Mouse (Mus musculus) midbrain, embryonic 13.5 days (tissue): ENCODE results near the gene Cables2. TPM values are rescaled to one million over a fixed set of nuclear protein-coding genes. Genes with fewer than 3 reads are reported as not detected.

Source experiments
- ATAC-seq: fragments of 200-750 bp; cut with Nextera tagmentation; 2 replicates; pipeline ENCODE4 v1.8.0; 2017; ENCODE audit warnings: mild to moderate bottlenecking, moderate TSS enrichment, moderate library complexity
- H3K27ac ChIP-seq: fragments of 300-500 bp; sonication (generic); 2 replicates; pipeline ENCODE4 v1.5.1; 2015; ENCODE audit warnings: inconsistent platforms, mild to moderate bottlenecking, moderate library complexity
- H3K27me3 ChIP-seq: fragments of 300-500 bp; sonication (generic); 2 replicates; pipeline ENCODE4 v1.6.1; 2015; ENCODE audit warnings: mild to moderate bottlenecking, inconsistent platforms
- H3K36me3 ChIP-seq: fragments of 300-500 bp; sonication (generic); 2 replicates; pipeline ENCODE4 v1.6.1; 2015; ENCODE audit warnings: mild to moderate bottlenecking, inconsistent platforms
- H3K4me1 ChIP-seq: fragments of 300-500 bp; sonication (generic); replicated peaks from 2 replicates; pipeline ENCODE4 v1.6.1; 2015; ENCODE audit warnings: inconsistent platforms
- H3K4me2 ChIP-seq: fragments of 300-500 bp; sonication (generic); replicated peaks from 2 replicates; pipeline ENCODE4 v1.6.1; 2015; ENCODE audit warnings: moderate library complexity, mild to moderate bottlenecking, inconsistent platforms
- H3K4me3 ChIP-seq: fragments of 300-500 bp; sonication (generic); replicated peaks from 2 replicates; pipeline ENCODE4 v1.5.1; 2015; ENCODE audit warnings: mild to moderate bottlenecking, inconsistent platforms
- H3K9ac ChIP-seq: fragments of 300-500 bp; sonication (generic); replicated peaks from 2 replicates; pipeline ENCODE4 v1.6.1; 2015; ENCODE audit warnings: mild to moderate bottlenecking, inconsistent platforms
- H3K9me3 ChIP-seq: fragments of 300-500 bp; sonication (generic); 2 replicates; pipeline ENCODE4 v1.6.1; 2016; ENCODE audit warnings: mild to moderate bottlenecking, inconsistent platforms
- WGBS: fragments of 180-500 bp; shearing (Covaris S2); methylation state at CpG from one replicate; pipeline ENCODE4 v1.1.7; 2015; 5-methylcytosine and 5-hydroxymethylcytosine counted together
- polyA plus RNA-seq: library from polyadenylated mRNA; unstranded; fragments of >200 nt; fragmentation: Nextera tagmentation; extraction: Ambion mirVana; gene quantifications from 2 replicates; pipeline ENCODE4 v1.2.1, GENCODE M21; 2015

The Cables2 gene
- polyA plus RNA-seq, 1 experiment from 2014 or later, result 21.6 TPM

DNA sequence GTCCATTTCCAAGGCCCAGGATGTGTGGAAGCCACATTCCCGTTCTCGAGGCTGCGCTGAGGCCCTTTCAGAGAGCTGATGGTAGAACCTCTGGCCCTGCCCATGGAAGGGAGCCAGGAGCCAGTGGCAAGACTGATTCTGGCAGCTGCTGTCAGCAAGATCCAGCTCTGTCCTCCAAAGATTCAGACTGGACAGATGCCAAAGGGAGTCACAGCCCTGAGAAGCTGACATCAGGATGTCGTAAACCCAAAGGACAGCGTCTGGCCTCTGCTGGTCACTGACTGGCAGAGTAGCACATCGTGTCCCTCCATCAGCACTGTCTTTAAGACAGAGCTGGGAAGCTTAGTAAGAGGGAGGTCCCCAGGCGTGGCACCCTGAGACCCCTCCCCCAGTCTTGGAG lies 44.7 kb downstream of the Cables2 start:
- H3K27me3 ChIP-seq, result peaks cover 40% of the 10 kb centered on the region
- 76% methylated on average over 7 of the region's 7 CpGs for WGBS

DNA sequence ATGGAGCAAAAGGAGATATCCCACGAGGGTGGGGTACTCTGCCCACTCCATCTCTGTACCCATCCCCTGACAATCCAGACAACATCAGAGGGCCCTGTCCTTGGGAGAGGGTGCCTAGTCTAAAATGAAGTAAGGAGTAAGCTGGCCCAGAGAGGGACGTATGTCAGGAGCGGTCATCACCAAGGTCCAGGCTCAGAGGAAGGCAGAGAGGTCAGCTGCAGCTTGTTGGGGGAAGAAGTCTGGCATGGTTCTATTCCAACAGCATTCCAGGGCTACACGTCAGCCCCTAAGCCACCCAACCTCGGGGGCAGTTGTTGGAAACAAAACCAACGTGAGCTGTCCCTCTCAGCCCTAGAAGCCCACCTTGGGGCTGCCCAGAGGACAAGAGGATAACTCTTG lies 45.2 kb downstream of the Cables2 start:
- H3K27me3 ChIP-seq, result peaks cover 45% of the 10 kb centered on the region
- ATAC-seq, result no peak
- no peaks in the 10 kb centered on the region for H3K36me3 ChIP-seq
- WGBS, result 55% methylated on average over 6 of the region's 6 CpGs
- no peak overlapping the region for H3K4me3 ChIP-seq
- peak overlapping the region; percentile 24; the same call in 1 of the 2 replicates for H3K4me2 ChIP-seq
- no peak overlapping the region for H3K9ac ChIP-seq
- no peaks in the 10 kb centered on the region for H3K9me3 ChIP-seq
- H3K27ac ChIP-seq, result no peak overlapping the region
- peaks cover 37% of the 10 kb centered on the region for H3K4me1 ChIP-seq

More for the DNA sequence above, 44.7 kb downstream of the Cables2 start:
- H3K27ac ChIP-seq, result no peak overlapping the region
- no peak overlapping the region for H3K4me3 ChIP-seq
- no peak overlapping the region for H3K9ac ChIP-seq
- ATAC-seq, result no peak
- peaks cover 37% of the 10 kb centered on the region for H3K4me1 ChIP-seq
- no peaks in the 10 kb centered on the region for H3K36me3 ChIP-seq
- H3K4me2 ChIP-seq, result no peak overlapping the region
- H3K9me3 ChIP-seq, result no peaks in the 10 kb centered on the region

DNA sequence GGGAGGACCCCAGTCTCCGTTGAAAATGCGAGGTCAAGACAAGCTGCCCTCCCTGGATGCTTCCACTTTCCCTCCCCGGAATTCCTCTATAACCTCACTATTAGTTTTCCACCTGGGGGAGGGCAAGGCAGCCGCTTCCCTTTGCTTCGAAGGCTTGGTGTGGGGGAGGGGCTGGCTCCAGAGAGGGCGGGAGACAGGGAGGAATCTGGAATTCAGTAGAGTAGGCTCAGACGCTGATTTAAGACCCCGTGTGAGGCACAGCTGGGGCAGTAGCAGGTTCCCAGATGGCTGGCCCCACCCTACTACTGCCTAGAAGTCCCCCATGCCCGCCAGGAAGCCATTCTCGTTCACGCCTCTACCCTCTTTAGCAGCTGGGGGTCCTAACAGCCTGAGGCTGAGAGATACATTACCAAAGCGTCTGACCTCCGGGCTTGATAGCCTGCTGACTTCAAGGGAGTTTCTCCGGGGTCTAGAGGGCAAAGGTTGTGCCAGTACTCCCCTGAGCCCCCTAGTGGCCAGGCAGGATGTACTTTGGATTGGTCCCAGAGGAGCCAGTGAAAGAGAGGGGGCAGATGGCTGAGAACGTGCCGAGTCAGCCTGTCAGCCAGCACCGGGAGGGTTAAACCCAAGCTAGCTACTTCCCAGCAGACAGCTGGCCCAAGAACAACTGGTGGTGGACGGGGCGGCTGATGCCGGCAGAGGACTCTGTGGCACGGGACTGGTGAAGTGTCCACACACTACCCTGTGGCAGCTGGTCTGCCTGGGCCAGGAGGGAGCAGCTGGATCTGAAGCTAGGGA lies 45.8 kb downstream of the Cables2 start:
- H3K4me1 ChIP-seq, result peaks cover 39% of the 10 kb centered on the region
- H3K27me3 ChIP-seq, result peaks cover 50% of the 10 kb centered on the region
- H3K4me2 ChIP-seq, result peak overlapping the region; percentile 24
- H3K27ac ChIP-seq, result no peak overlapping the region
- no peak overlapping the region for H3K9ac ChIP-seq
- H3K4me3 ChIP-seq, result no peak overlapping the region
- no peaks in the 10 kb centered on the region for H3K9me3 ChIP-seq
- WGBS, result 1% methylated on average over 21 of the region's 21 CpGs
- ATAC-seq, result peak; percentile 73
- no peaks in the 10 kb centered on the region for H3K36me3 ChIP-seq

DNA sequence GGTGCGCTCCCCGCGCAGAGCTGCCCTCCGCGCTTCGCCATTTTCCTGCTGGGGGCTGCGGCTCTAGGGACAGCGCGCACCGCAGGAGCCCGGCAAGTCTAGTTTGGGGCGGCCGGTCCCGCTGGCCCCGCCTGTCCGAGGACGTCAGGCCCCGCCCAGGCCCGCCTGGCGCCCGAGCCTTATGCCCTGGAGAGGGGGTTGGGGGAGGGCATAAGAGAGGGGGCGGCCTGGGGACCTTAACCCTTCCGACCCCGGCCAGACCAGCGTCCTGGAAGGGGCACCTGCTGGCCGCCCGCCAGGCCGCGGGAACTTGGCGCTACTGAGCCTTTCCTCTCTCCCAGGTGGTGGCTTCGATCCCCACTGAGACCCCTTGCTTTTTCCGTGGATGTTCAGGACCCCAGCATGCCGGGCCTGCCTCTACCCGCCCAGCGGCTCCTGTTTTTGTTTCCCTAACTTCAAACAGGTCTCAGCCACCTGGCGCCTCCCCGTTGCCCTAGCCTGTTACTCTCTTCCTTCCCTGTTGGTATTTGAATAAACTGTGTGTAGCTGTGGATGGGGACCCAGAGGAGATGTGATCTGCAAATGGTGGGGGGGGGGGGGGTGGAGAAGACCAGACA lies 47.4 kb downstream of the Cables2 start, which contains the start of gene Lama5:
TSS of gene Lama5 (minus strand) at position 98 of the 617 bp plus-strand sequence.
- peak within 1 kb of the TSS; percentile 70 for H3K9ac ChIP-seq
- H3K27ac ChIP-seq, result no peak within 1 kb of the TSS
- under 1% methylated on average over 28 of the region's 37 CpGs for WGBS
- H3K36me3 ChIP-seq, result no peaks in the 10 kb centered on the region
- H3K27me3 ChIP-seq, result peaks cover 50% of the 10 kb centered on the region
- peak within 1 kb of the TSS; percentile 95 for H3K4me2 ChIP-seq
- H3K4me1 ChIP-seq, result peaks cover 46% of the 10 kb centered on the region
- peak; percentile 34 for ATAC-seq
- H3K4me3 ChIP-seq, result peak within 1 kb of the TSS; percentile 59
- H3K9me3 ChIP-seq, result no peaks in the 10 kb centered on the region

DNA sequence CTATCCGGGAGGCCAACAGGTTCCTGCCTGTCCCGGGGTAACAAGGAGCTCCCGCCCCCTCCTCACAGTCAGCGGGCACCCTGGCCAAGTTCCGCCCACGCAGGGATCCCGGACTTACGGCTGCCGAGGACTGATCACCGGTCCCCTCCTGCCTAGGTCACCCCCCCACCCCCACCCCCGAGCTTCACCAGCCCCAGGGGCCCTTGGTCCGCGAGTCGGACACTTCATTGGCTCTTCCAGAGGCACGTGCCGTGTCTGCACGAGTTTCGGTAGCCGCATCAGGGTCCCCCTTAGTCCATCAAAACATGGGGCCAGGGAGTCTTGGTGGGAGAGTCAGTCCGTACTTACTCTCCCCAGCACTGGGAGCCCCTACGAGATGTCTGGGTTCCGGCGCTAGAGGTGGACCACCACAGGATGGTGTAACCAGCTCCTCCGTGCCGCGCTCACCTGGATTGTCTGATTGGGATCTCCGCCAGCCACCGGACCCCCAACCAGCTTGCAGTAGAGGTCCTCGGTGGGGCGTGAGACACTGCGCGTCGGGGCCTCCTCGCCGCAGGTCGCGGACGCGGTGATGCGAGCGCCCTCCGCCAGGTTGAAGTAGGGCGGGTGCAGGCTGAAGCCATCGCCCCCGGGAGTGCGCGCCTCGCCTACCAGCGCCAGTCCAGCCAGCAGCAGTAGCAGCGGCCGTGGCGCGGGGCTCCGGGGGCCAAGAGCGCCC lies 48.1 kb downstream of the Cables2 start:
- H3K27ac ChIP-seq, result no peak overlapping the region
- H3K9me3 ChIP-seq, result no peaks in the 10 kb centered on the region
- peak overlapping the region; percentile 70 for H3K9ac ChIP-seq
- peak overlapping the region; percentile 95 for H3K4me2 ChIP-seq
- peak overlapping the region; percentile 59 for H3K4me3 ChIP-seq
- peaks cover 50% of the 10 kb centered on the region for H3K27me3 ChIP-seq
- under 1% methylated on average over 55 of the region's 55 CpGs for WGBS
- no peaks in the 10 kb centered on the region for H3K36me3 ChIP-seq
- peaks cover 46% of the 10 kb centered on the region for H3K4me1 ChIP-seq
- peak; percentile 22 for ATAC-seq

DNA sequence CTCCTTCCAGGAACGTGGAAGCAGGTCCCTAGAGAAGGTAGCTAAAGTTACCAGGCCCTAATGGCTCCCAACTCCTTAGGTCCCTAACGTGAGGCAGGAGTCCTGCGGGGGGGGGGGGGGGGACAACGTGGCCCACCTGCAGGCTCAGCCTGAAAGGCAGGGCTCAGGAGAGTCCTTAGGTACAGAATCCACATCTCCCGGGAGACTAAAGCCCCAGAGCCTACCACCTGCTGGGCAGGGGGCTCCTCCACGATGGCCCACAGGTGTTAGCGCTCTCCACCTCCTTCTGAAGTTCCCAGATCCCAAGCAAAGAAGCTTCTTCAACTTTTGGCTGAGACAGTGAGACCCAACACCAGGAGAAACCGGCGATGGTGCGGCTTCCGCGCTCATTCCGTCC lies 48.7 kb downstream of the Cables2 start:
- Histone ChIP-seq H3K27ac (no peak overlapping the region), H3K27me3 (peaks cover 50% of the 10 kb centered on the region), H3K36me3 (no peaks in the 10 kb centered on the region), H3K9ac (no peak overlapping the region), H3K9me3 (no peaks in the 10 kb centered on the region), H3K4me3 (peak overlapping the region; percentile 59), H3K4me1 (peaks cover 46% of the 10 kb centered on the region), H3K4me2 (peak overlapping the region; percentile 95)
- ATAC-seq, result no peak
- under 1% methylated on average over 11 of the region's 13 CpGs for WGBS

DNA sequence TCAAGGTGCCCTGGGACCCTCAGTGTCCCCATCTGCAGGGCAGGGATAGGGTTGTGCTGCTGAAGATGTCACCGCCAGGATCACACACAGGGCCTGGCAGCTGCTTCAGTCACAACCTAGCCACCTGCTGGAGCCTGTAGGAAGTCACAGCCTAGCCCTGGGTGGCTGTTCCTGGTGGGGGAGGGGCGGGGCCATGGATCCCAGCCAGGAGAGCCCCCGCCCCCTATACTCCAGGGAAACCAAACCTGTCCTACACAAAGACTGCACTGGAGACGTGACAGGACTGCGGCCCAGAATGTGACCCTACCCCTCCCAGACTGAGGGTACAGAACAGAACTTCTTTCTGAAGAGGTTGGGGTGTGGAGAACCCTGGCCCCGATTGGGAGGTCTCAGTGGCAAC lies 51.0 kb downstream of the Cables2 start:
- H3K9ac ChIP-seq, result 0 out of 2 replicates have a peak overlapping the region, but pooled peaks have one; percentile 28
- H3K4me1 ChIP-seq, result peaks cover 42% of the 10 kb centered on the region
- no peaks in the 10 kb centered on the region for H3K36me3 ChIP-seq
- no peak for ATAC-seq
- no peak overlapping the region for H3K27ac ChIP-seq
- H3K9me3 ChIP-seq, result no peaks in the 10 kb centered on the region
- H3K4me3 ChIP-seq, result no peak overlapping the region
- H3K4me2 ChIP-seq, result no peak overlapping the region
- WGBS, result 21% methylated on average over 6 of the region's 6 CpGs
- H3K27me3 ChIP-seq, result peaks cover 46% of the 10 kb centered on the region

DNA sequence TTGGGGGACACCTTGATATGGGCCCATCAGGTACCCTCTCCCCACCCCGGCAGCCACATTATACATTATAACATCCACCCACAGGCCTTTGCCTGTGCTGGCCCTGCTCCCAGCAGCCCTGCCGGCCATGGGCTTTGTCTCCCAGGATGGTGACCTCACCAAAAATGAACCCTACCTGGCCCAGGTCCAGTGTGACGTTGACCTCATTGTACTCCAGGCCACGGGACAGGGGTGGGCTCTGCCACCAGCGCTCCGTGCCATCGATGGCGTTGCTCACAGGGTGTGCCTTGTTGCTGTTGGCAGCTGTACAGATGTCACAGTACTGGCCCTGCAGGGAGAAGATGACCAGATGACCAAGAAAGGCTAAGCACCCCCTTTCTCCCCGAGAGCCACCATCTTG lies 52.2 kb downstream of the Cables2 start:
- ATAC-seq, result no peak
- H3K4me1 ChIP-seq, result peaks cover 34% of the 10 kb centered on the region
- 93% methylated on average over 9 of the region's 9 CpGs for WGBS
- H3K9me3 ChIP-seq, result no peaks in the 10 kb centered on the region
- peaks cover 35% of the 10 kb centered on the region for H3K27me3 ChIP-seq
- no peaks in the 10 kb centered on the region for H3K36me3 ChIP-seq
- no peak overlapping the region for H3K4me3 ChIP-seq
- H3K4me2 ChIP-seq, result no peak overlapping the region
- H3K9ac ChIP-seq, result no peak overlapping the region
- H3K27ac ChIP-seq, result no peak overlapping the region

DNA sequence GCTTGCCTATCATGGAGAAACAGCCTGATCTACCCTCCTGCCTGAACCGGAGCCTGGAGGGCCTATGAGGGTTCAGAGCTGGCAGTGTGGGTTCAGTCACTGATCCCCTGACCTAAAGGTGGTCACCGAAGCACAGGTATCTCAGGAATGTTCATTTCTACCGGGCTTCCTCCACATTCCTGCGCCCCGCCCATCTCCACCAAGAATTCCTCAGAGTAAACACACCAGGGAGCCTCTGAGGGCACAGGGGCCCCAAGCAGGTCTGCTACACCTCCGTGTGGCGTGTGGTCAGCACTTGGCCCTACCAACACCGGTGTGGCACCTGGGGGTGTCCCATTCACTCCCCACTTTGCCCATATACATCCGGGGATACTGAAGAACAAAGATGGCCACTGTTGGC lies 53.1 kb downstream of the Cables2 start:
- H3K36me3 ChIP-seq, result no peaks in the 10 kb centered on the region
- peaks cover 26% of the 10 kb centered on the region for H3K27me3 ChIP-seq
- ATAC-seq, result no peak
- no peak overlapping the region for H3K9ac ChIP-seq
- H3K4me3 ChIP-seq, result no peak overlapping the region
- peaks cover 25% of the 10 kb centered on the region for H3K4me1 ChIP-seq
- H3K27ac ChIP-seq, result no peak overlapping the region
- H3K4me2 ChIP-seq, result no peak overlapping the region
- WGBS, result 87% methylated on average over 9 of the region's 9 CpGs
- H3K9me3 ChIP-seq, result no peaks in the 10 kb centered on the region

DNA sequence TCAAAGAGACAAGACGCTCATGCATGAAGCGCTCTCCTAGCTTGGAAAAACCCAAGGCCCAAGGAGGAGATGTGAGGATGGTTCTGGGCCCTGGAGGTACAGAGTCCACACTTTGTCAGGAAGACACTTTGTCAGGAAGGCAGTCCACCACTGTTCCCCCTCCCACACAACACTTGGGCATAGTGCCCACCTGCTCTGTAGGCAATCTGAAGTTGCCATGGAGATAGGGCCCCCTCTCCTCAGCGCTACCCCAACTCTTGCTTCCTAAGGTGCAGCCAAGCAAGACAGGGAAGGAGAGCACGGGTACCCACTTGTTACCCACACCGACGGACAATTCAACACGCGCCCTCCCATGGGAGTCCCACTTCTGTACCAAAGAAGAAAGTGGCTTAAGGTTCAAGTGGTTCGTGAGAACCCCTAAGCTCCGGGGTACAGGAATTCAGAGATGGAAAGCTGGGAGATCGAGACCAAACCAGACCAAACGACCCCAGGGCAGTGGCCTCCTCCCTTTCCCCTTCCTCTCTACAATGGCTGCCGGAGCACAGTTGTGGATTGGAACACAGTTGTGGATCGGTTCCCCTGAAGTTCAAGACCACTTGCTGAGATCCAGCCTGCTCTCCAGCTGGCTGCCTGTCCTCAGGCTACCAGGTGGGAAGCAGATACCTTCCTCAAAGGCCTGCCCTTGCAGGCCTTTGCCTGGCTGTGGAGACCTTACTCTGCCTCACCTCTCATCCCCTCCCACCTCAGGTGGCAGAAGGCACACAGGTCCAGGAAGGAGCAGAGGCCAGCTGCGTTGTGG lies 54.0 kb downstream of the Cables2 start:
- no peak overlapping the region for H3K4me3 ChIP-seq
- H3K9ac ChIP-seq, result no peak overlapping the region
- H3K27me3 ChIP-seq, result peaks cover 18% of the 10 kb centered on the region
- H3K4me1 ChIP-seq, result peaks cover 25% of the 10 kb centered on the region
- H3K36me3 ChIP-seq, result no peaks in the 10 kb centered on the region
- WGBS, result 76% methylated on average over 15 of the region's 15 CpGs
- ATAC-seq, result no peak
- no peaks in the 10 kb centered on the region for H3K9me3 ChIP-seq
- 0 out of 2 replicates have a peak overlapping the region, but pooled peaks have one; percentile 9 for H3K27ac ChIP-seq
- no peak overlapping the region for H3K4me2 ChIP-seq

DNA sequence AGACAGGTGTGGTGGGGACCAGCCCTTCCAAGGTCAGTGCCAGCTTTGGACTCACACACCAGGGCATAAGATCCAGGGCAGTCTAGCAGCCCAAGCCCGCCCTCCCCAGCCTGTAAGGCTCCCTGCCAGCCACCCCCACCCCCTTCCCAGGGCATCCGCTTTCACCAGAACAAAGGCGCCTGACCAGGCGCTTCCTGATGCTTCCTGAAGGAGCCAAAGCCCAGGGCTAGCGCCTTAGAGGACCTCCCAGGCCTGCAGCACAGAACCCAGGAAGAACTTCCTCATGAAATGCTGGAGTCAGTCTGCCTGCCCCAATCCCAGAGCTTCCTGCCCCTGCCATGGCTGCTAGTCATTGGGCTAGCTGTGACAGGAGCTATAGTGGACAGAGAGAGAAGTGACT lies 54.6 kb downstream of the Cables2 start:
- Histone ChIP-seq H3K27ac (0 out of 2 replicates have a peak overlapping the region, but pooled peaks have one; percentile 9), H3K4me1 (peaks cover 25% of the 10 kb centered on the region), H3K4me2 (no peak overlapping the region), H3K27me3 (peaks cover 12% of the 10 kb centered on the region), H3K4me3 (no peak overlapping the region), H3K36me3 (no peaks in the 10 kb centered on the region), H3K9me3 (no peaks in the 10 kb centered on the region), H3K9ac (no peak overlapping the region)
- ATAC-seq, result 0 out of 2 replicates have a peak, but pooled peaks have one; percentile 21
- 19% methylated on average over 5 of the region's 5 CpGs for WGBS
